Mouse (Mus musculus) forebrain, embryonic 13.5 days (tissue): ENCODE measurements around the gene Tyw1. TPM values are rescaled to one million over a fixed set of nuclear protein-coding genes. Genes with fewer than 3 reads are reported as not detected.

Experiments
- ATAC-seq: fragments of 200-750 bp; cut with Nextera tagmentation; 2 replicates; pipeline ENCODE4 v1.8.0; 2017
- H3K27ac ChIP-seq: fragments of 300-500 bp; sonication (generic); 2 replicates; pipeline ENCODE4 v1.5.1; 2015; ENCODE audit warnings: inconsistent platforms, mild to moderate bottlenecking, moderate library complexity
- H3K27me3 ChIP-seq: fragments of 300-500 bp; sonication (generic); 2 replicates; pipeline ENCODE4 v1.6.1; 2015; ENCODE audit warnings: mild to moderate bottlenecking, inconsistent platforms
- H3K36me3 ChIP-seq: fragments of 300-500 bp; sonication (generic); 2 replicates; pipeline ENCODE4 v1.6.1; 2015; ENCODE audit warnings: mild to moderate bottlenecking, inconsistent platforms; ENCODE audit not compliant: poor library complexity, severe bottlenecking
- H3K4me1 ChIP-seq: fragments of 300-500 bp; sonication (generic); 2 replicates; pipeline ENCODE4 v1.6.1; 2015; ENCODE audit warnings: inconsistent platforms
- H3K4me2 ChIP-seq: fragments of 300-500 bp; sonication (generic); 2 replicates; pipeline ENCODE4 v1.6.1; 2015; ENCODE audit warnings: inconsistent platforms, mild to moderate bottlenecking, moderate library complexity
- H3K4me3 ChIP-seq: fragments of 300-500 bp; sonication (generic); 2 replicates; pipeline ENCODE4 v1.5.1; 2015; ENCODE audit warnings: mild to moderate bottlenecking, inconsistent platforms
- H3K9ac ChIP-seq: fragments of 300-500 bp; sonication (generic); 2 replicates; pipeline ENCODE4 v1.6.1; 2015; ENCODE audit warnings: mild to moderate bottlenecking, inconsistent platforms
- H3K9me3 ChIP-seq: fragments of 300-500 bp; sonication (generic); replicated peaks from 2 replicates; pipeline ENCODE4 v1.6.1; 2016; ENCODE audit warnings: inconsistent platforms
- WGBS: fragments of 180-500 bp; shearing (Covaris S2); methylation state at CpG from one replicate; pipeline ENCODE4 v1.1.7; 2015; 5-methylcytosine and 5-hydroxymethylcytosine counted together
- polyA plus RNA-seq: library from polyadenylated mRNA; unstranded; fragments of >200 nt; fragmentation: Nextera tagmentation; extraction: Ambion mirVana; gene quantifications from 2 replicates; pipeline ENCODE4 v1.2.1, GENCODE M21; 2015

Gene Tyw1
- polyA plus RNA-seq, result 24.4 and 27.1 TPM in 2 replicates

DNA sequence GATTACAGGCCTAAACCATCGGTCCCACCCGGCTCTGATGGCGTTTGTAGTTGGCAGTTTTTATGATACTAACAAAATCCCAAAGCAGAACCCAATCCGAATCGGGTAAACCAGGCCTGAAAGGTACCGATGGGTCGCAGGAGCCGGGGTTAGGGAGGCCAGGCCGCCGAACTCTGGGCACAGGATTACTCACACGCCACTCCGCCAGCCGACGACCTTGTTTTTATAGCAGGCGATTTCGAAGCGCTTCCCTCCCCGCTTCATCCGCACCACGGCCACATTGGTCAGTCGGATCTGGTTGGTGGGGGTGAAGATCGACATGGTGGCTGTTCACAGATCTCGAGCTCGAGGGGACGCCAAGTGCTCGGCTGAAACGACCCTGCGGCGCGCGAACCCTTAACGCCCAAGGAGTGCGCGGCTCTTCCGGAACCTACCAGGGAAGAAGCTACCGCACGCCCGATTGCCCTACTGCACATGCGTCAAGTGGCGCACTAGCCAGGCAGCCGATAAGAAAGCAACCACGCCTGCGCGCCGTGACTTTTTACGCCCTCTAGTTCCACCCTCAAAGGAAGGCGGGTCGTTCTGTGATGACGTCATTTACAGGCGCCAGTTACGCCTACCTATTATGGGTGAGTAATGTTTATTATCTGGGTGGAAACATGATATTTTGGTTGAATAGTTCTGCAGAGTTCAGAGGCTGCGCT, at the start of gene Tyw1, which contains the start of gene Sbds:
Tyw1 (plus strand) TSS at position 603 of the 704 bp plus-strand sequence.
Sbds (minus strand) TSS at position 514 of the 704 bp plus-strand sequence.
- H3K9me3 ChIP-seq, result no peaks in the 10 kb centered on the region
- H3K27me3 ChIP-seq, result no peaks in the 10 kb centered on the region
- H3K4me2 ChIP-seq, result peak within 1 kb of the TSS; percentile 83
- H3K9ac ChIP-seq, result peak within 1 kb of the TSS; percentile 86
- peaks cover 38% of the 10 kb centered on the region for H3K36me3 ChIP-seq
- peak; percentile 90 for ATAC-seq
- under 1% methylated on average over 52 of the region's 52 CpGs for WGBS
- peak within 1 kb of the TSS; percentile 61 for H3K4me3 ChIP-seq
- H3K27ac ChIP-seq, result peak within 1 kb of the TSS; percentile 81
- H3K4me1 ChIP-seq, result peaks cover 27% of the 10 kb centered on the region

DNA sequence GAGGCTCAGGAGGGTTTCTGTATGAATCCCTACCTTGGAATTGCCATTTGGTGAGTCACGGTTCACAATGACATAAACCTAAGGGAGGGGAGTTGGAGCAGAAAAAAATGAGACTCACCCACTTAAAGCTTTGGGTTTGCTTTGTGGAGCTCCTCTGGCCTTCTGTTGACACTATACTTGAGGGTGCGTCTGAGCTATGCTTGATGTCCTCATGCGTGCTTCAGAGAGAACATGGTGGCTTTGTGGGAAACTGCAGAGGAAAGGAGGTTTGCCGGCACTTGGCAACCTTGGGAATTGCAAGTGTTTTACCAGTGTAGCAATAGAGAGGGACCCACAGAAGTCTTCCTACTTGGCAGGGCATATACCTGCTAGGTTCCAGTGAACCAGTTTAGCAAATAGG, 48.1 kb upstream of the Tyw1 start:
- peaks cover 58% of the 10 kb centered on the region for H3K36me3 ChIP-seq
- no peak overlapping the region for H3K4me3 ChIP-seq
- no peak overlapping the region for H3K9ac ChIP-seq
- no peaks in the 10 kb centered on the region for H3K27me3 ChIP-seq
- H3K9me3 ChIP-seq, result no peaks in the 10 kb centered on the region
- H3K4me1 ChIP-seq, result no peaks in the 10 kb centered on the region
- 90% methylated on average over 4 of the region's 4 CpGs for WGBS
- H3K27ac ChIP-seq, result no peak overlapping the region
- ATAC-seq, result no peak
- no peak overlapping the region for H3K4me2 ChIP-seq

DNA sequence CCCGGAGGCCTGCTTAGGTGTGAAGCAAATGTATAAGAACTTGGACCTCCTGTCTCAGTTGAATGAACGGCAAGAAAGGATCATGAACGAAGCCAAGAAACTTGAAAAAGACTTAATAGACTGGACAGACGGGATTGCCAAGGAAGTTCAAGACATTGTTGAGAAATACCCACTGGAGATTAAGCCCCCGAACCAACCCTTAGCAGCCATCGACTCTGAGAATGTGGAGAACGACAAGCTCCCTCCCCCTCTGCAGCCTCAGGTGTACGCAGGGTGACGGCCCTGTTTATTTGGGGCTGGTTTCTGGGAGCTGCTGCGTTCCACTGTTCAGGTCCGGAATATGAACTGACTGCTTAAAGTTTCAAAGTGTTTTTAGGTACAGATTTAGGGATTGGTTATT, 42.5 kb upstream of the Tyw1 start:
- whole genome bisulfite sequencing, result 92% methylated on average over 11 of the region's 11 CpGs
- no peaks in the 10 kb centered on the region for H3K4me1 ChIP-seq
- H3K4me3 ChIP-seq, result no peak overlapping the region
- peaks cover 65% of the 10 kb centered on the region for H3K36me3 ChIP-seq
- H3K9me3 ChIP-seq, result no peaks in the 10 kb centered on the region
- H3K9ac ChIP-seq, result no peak overlapping the region
- H3K27ac ChIP-seq, result no peak overlapping the region
- no peak overlapping the region for H3K4me2 ChIP-seq
- no peaks in the 10 kb centered on the region for H3K27me3 ChIP-seq
- ATAC-seq, result no peak

DNA sequence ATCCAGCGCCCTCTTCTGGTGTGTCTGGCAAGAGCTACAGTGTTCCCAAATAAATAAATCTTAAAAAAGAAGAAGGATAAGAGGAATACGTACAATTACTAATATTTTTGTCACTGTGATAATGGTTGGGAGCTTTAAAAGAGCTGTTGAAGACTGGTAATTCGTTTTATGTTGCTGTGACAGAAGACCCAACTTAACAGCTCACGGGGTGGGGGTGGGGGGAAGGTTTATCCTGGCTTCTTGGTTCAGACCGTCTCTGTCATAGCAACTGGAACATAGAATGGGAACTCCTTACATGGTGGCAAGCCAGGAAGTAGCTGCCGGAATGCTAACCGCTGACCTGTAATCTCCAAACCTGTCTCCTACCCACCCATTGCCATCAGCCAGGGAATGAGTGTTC, 38.6 kb upstream of the Tyw1 start, which contains the start of gene Tmem248:
Tmem248 (plus strand) TSS at position 301 of the 400 bp plus-strand sequence.
- peaks cover 9% of the 10 kb centered on the region for H3K4me1 ChIP-seq
- H3K27me3 ChIP-seq, result no peaks in the 10 kb centered on the region
- H3K27ac ChIP-seq, result no peak within 1 kb of the TSS
- no peaks in the 10 kb centered on the region for H3K9me3 ChIP-seq
- no peak within 1 kb of the TSS for H3K4me3 ChIP-seq
- no peak within 1 kb of the TSS for H3K9ac ChIP-seq
- no peak within 1 kb of the TSS for H3K4me2 ChIP-seq
- peaks cover 29% of the 10 kb centered on the region for H3K36me3 ChIP-seq
- no peak for ATAC-seq
- WGBS, result 84% methylated on average over 7 of the region's 7 CpGs

DNA sequence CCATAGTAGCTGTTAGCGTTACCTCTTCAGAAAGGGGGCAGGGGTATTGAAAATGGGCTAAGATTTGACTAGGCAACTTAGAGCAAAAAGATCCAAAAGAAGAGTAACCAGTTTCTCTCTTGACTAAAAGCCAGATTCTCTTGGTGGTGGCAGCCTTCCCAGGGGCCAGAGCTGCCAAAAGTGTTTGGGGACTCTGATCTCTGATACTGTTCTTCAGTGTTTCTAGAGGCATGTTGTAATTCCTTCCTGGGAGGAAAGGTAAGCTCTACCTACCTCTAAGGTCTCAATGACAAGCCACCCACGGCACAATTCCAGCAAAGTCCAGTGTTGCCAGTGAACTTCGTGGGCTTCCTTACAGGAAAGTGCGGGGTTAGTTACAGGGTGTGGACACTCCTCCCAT, 38.0 kb upstream of the Tyw1 start:
- no peak for ATAC-seq
- Histone ChIP-seq H3K27ac (no peak overlapping the region), H3K4me2 (no peak overlapping the region), H3K4me3 (no peak overlapping the region), H3K27me3 (no peaks in the 10 kb centered on the region), H3K4me1 (peaks cover 9% of the 10 kb centered on the region), H3K9ac (no peak overlapping the region), H3K36me3 (peaks cover 23% of the 10 kb centered on the region), H3K9me3 (no peaks in the 10 kb centered on the region)
- WGBS, result 88% methylated on average over 4 of the region's 4 CpGs

DNA sequence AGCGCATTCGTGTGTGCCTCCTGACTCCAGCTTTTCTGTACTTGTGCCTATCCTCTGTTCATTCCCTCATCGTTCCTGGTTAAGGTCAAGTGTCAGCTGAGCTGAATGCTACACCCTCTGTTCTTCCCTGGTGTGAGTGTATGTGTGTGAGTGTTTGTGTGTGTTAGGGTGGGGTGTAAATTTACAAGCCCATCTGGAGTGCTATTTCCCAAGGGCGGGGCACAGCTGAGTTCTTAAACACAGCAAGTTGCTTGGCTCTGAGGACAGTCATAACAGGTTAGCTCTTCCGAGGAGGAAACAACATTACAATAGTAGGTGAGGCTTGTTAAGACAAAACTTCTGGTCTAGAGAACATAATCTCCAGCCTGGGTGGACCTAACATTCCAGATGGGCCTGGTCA, 37.1 kb upstream of the Tyw1 start:
- 92% methylated on average over 5 of the region's 5 CpGs for WGBS
- H3K27me3 ChIP-seq, result no peaks in the 10 kb centered on the region
- H3K4me2 ChIP-seq, result no peak overlapping the region
- H3K9me3 ChIP-seq, result no peaks in the 10 kb centered on the region
- no peak overlapping the region for H3K27ac ChIP-seq
- H3K4me3 ChIP-seq, result no peak overlapping the region
- peaks cover 16% of the 10 kb centered on the region for H3K4me1 ChIP-seq
- H3K9ac ChIP-seq, result no peak overlapping the region
- peaks cover 14% of the 10 kb centered on the region for H3K36me3 ChIP-seq
- no peak for ATAC-seq

DNA sequence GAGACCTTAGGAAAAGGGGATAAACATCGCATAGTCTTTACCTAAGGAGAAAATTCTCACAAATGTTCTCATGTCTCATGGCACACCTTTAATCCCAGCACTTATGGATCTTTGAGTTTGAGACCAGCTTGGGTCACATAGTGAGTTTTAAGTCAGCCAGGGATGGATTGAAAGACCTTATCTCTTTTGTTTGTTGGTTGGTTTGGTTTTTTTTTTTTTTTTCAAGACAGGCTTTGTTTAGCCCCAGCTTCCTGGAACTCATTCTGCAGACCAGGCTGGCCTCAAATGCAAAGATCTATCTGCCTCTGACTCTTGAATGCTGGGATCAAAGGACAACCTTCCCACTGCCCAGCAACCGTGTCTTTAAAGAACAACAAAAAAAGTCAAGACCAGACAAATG, 34.1 kb upstream of the Tyw1 start:
- Histone ChIP-seq H3K4me1 (peaks cover 28% of the 10 kb centered on the region), H3K27ac (no peak overlapping the region), H3K36me3 (no peaks in the 10 kb centered on the region; the same call in 1 of the 2 replicates), H3K9me3 (no peaks in the 10 kb centered on the region), H3K4me3 (peak overlapping the region; percentile 99), H3K27me3 (no peaks in the 10 kb centered on the region), H3K4me2 (peak overlapping the region; percentile 74), H3K9ac (peak overlapping the region; percentile 96)
- no peak for ATAC-seq
- 54% methylated on average over 2 of the region's 2 CpGs for WGBS

DNA sequence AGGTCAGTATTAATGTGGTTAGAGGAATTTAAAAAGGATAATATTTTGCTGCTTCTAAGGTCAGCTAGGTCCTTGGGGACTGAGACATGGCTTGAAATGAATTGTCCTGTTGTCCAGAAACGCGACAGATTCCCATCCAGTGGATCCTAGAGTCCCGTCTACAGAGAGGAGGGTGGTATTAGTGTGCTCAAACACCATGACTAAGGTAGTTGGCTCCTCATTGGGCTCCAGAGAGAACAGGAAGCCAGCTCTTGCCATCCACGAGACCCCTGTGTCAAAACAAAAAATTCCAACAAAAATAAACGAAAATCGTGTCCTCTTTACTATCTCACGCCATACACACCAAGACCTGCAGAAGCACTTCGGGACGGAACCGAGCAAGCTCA, 33.7 kb upstream of the Tyw1 start:
- no peaks in the 10 kb centered on the region; the same call in 1 of the 2 replicates for H3K36me3 ChIP-seq
- ATAC-seq, result peak; percentile 75
- 2% methylated on average over 10 of the region's 10 CpGs for WGBS
- peak overlapping the region; percentile 73; the same call in 1 of the 2 replicates for H3K27ac ChIP-seq
- H3K27me3 ChIP-seq, result no peaks in the 10 kb centered on the region
- H3K9ac ChIP-seq, result peak overlapping the region; percentile 96
- no peaks in the 10 kb centered on the region for H3K9me3 ChIP-seq
- H3K4me3 ChIP-seq, result peak overlapping the region; percentile 99
- H3K4me2 ChIP-seq, result peak overlapping the region; percentile 74
- H3K4me1 ChIP-seq, result peaks cover 28% of the 10 kb centered on the region

DNA sequence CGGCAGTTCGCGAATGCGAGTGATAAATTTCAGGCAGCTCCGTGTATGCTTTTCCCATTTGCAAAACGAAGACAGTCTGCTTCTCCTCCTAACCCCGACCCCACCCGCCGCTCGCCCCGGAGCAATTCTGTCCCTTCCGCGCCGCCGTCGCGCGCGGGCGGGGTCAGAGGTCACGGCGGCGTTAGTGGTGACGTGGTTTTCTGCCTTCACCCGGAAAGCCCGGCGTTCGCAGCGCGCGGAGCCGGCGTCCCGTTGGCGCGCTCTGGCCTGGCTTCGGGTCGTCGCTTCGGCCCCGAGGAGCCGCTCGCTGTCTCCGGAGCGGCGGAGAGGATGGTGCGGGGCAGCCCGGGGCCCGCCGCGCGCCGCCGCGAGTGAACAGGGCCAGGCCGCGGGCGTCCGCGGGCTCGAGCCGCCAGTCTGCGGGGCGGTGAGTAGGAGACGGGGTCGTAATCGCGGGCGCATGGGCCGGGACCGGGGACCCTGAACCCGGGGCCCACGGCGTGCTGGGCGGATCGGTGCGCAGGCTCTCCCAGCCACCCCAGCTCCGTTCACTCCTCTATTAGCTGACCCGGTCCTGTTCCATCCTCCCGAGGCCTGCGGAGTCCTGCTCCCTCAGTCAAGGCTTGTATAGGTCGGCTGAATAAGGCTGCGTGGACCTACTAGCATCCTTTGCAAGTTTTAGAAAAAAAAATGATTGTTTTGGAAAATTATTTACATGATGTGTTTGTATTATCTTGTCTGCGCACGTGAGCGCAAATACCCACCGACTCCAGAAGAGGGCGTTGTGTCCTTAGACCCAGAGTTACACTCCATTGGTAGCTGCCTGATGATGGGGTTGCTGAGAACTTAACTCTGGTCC, 33.0 kb upstream of the Tyw1 start:
- H3K36me3 ChIP-seq, result no peaks in the 10 kb centered on the region; the same call in 1 of the 2 replicates
- H3K4me2 ChIP-seq, result peak overlapping the region; percentile 74
- peak overlapping the region; percentile 73 for H3K27ac ChIP-seq
- peak overlapping the region; percentile 96 for H3K9ac ChIP-seq
- peak; percentile 92 for ATAC-seq
- H3K27me3 ChIP-seq, result no peaks in the 10 kb centered on the region
- no peaks in the 10 kb centered on the region for H3K9me3 ChIP-seq
- under 1% methylated on average over 80 of the region's 88 CpGs for WGBS
- H3K4me1 ChIP-seq, result peaks cover 28% of the 10 kb centered on the region
- H3K4me3 ChIP-seq, result peak overlapping the region; percentile 99

DNA sequence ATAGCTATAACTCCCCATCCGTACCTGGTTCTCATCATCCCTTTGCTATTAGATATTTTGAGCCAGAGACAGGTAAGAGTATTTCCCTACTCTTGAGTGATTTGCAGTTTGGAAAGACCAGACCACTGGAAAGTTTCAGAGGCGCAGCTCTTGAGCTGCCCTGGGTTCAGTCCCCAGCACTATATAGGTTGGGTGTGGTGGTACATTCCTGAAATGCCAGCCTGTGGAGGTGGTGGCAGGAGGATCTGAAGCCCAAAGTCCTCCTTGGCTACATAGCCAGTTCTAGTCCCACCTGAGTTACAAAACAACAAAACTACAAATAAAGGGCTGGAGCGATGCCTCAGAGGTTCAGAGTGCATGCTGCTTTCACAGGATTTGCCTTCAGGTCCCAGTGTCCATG, 28.6 kb upstream of the Tyw1 start:
- H3K36me3 ChIP-seq, result peaks cover 23% of the 10 kb centered on the region
- H3K9me3 ChIP-seq, result no peaks in the 10 kb centered on the region
- H3K4me1 ChIP-seq, result peaks cover 19% of the 10 kb centered on the region
- no peak overlapping the region for H3K4me3 ChIP-seq
- no peak for ATAC-seq
- no peak overlapping the region for H3K4me2 ChIP-seq
- WGBS, result 96% methylated on average over 3 of the region's 3 CpGs
- no peaks in the 10 kb centered on the region for H3K27me3 ChIP-seq
- H3K27ac ChIP-seq, result no peak overlapping the region
- H3K9ac ChIP-seq, result no peak overlapping the region

DNA sequence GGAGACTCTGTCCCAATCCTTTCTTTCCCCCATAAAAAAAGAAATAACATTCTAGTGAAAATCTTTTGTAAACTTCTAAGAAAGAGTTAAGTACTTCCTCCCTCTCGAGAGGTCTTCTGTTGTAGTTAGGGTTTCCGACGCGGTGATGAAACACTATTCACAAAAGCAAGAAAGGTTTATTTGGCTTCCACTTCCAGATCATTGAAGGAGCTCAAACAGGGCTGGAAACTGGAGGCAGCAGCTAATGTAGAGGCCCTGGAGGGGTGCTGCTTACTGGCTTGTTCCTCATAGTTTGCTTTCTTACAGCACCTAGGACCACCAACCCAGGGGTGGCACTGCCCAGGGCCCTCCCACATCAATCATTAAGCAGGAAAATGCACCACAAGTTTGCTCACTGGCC, 27.3 kb upstream of the Tyw1 start:
- no peaks in the 10 kb centered on the region for H3K9me3 ChIP-seq

DNA sequence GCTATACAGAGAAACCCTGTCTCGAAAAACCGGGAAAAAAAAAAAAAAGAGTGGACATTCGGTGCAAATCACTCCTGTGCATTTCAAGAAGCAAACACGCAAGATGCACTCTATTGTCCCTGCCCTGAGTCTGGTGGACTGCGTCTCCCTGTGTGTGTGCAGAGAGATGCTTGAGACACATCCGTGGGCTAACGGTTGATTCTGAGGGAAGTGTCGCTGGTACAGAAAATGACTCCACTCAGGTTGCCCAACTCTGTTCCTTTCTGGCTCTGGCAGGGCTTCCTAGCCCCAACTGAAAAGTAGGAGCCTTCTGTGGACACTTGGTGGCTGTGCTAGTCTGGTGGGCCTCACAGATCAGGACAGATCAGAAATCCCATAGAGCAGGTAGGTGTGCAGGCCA, 19.1 kb upstream of the Tyw1 start:
- Histone ChIP-seq H3K36me3 (peaks cover 100% of the 10 kb centered on the region), H3K9ac (no peak overlapping the region), H3K4me1 (no peaks in the 10 kb centered on the region), H3K27me3 (no peaks in the 10 kb centered on the region), H3K4me2 (no peak overlapping the region), H3K4me3 (no peak overlapping the region), H3K27ac (no peak overlapping the region), H3K9me3 (no peaks in the 10 kb centered on the region)
- 97% methylated on average over 8 of the region's 8 CpGs for WGBS
- ATAC-seq, result no peak

More for the DNA sequence above, 27.3 kb upstream of the Tyw1 start:
- WGBS, result 69% methylated on average over 4 of the region's 4 CpGs
- Histone ChIP-seq H3K27me3 (no peaks in the 10 kb centered on the region), H3K9ac (no peak overlapping the region), H3K4me3 (no peak overlapping the region), H3K4me1 (peaks cover 13% of the 10 kb centered on the region), H3K36me3 (peaks cover 36% of the 10 kb centered on the region), H3K27ac (no peak overlapping the region), H3K4me2 (no peak overlapping the region)
- ATAC-seq, result no peak
